In the genomic region with DNA sequence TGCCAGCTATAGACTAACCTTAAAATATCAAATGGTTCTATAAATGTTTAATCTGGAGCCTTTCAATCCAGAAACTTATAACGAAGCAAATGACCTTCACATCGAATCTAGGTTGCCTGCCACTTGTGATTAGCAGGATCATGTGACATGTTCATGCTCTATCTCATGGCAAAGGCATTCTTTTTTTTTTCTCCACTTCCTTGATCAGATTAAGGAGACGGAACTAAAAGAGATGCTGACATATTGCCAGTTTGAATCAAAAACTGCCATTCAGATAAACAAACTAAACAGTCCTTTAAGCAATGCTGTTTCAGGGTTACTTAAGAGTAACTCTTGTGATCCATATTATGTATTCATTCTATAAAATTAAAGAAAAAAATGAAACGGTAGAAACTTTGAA, we compare ENCODE assay signal across 14 mouse cellular contexts.
"Had no signal": no experiment of that assay in that cellular context is flagged by ENCODE, and none has a peak within 500 bp of the region (broad histone marks: within the 10 kb centered on the region; RNA-seq: fewer than 3 reads in every experiment).

No protein-coding gene starts in this region.

- DNase-seq: layer of hippocampus, postnatal 36 days; lung, adult 18-20 months; lung, postnatal 14 days; lung, postnatal 4 days; midbrain, embryonic 14.5 days; right cerebral cortex, postnatal 25 days; thymus, adult 18-20 months; thymus, postnatal 36 days had no signal

- H3K27ac ChIP-seq: left cerebral cortex, adult 2 months; liver, embryonic 12.5 days; liver, embryonic 15.5 days; lung, embryonic 15.5 days had no signal

- H3K27me3 ChIP-seq: liver, embryonic 12.5 days; liver, embryonic 15.5 days; lung, embryonic 15.5 days had no signal

- ATAC-seq: intestine, postnatal 0 days; liver, embryonic 12.5 days had no signal

- H3K4me1 ChIP-seq: liver, embryonic 12.5 days; liver, embryonic 15.5 days; lung, embryonic 15.5 days had no signal

- H3K4me2 ChIP-seq: liver, embryonic 12.5 days; liver, embryonic 15.5 days; lung, embryonic 15.5 days; midbrain, embryonic 11.5 days had no signal

- H3K4me3 ChIP-seq: left cerebral cortex, adult 2 months; liver, embryonic 12.5 days; liver, embryonic 15.5 days; lung, embryonic 15.5 days had no signal

- H3K9ac ChIP-seq: liver, embryonic 12.5 days; liver, embryonic 15.5 days; lung, embryonic 15.5 days had no signal

- H3K9me3 ChIP-seq: liver, embryonic 12.5 days; liver, embryonic 15.5 days; lung, embryonic 15.5 days had no signal

- H3K36me3 ChIP-seq: liver, embryonic 12.5 days; liver, embryonic 15.5 days; lung, embryonic 15.5 days had no signal
